Mouse (Mus musculus): ENCODE measurements at regions not wholly inside any gene's neighbourhood (a gene's known extent, or its start where the extent isn't known, plus 50 kb on each side); places are given as distances from the start of the nearest gene placed in this dataset.

- no peak for TF ChIP-seq CTCF (IDR thresholded peaks at IDR 0.05; ENCODE audit: insufficient read depth, low read depth, low read length)
- no peak for TF ChIP-seq POLR2A (IDR thresholded peaks at IDR 0.05; ENCODE audit: insufficient read depth, low read depth, low read length)
Measured at GRCm38 (mm10) chr7:96041806-96042205, 129.2 kb upstream of the Tenm4 start.

Data from olfactory bulb, adult 2 months (tissue).